Comparison of ENCODE assay signal across 8 mouse cellular contexts in genomic region chr2:118549507-118550473, GRCm38 (mm10). TPM values are rescaled to one million over a fixed set of nuclear protein-coding genes. Genes with fewer than 3 reads are reported as not detected.
DNase-seq lines count a peak whose midpoint lies in the region; ATAC-seq and TF ChIP-seq lines count a peak whose summit lies in the region.

TSS of gene Bmf (minus strand) at chr2:118549687.

- H3K4me2 ChIP-seq in forebrain, embryonic 16.5 days (ENCODE audit: low read length): peak within 1 kb of the TSS; percentile 91
- H3K4me2 ChIP-seq in neural tube, embryonic 14.5 days (ENCODE audit: low read depth, low read length): peak within 1 kb of the TSS; percentile 95

- peak; percentile 89 for ATAC-seq in forebrain, embryonic 16.5 days
- ATAC-seq in neural tube, embryonic 14.5 days (ENCODE audit: low read depth): peak; percentile 93

- no peaks in the 10 kb centered on the region for H3K9me3 ChIP-seq in ES-E14 (ENCODE audit: control insufficient read depth, insufficient read depth, low read depth, low read length)
- no peaks in the 10 kb centered on the region; the same call in 1 of the 2 replicates for H3K9me3 ChIP-seq in forebrain, embryonic 16.5 days (ENCODE audit: control insufficient read depth, low read length)
- H3K9me3 ChIP-seq in neural tube, embryonic 14.5 days (ENCODE audit: control insufficient read depth, low read length): no peaks in the 10 kb centered on the region

- WGBS in cerebellum, adult 2 months: 2% methylated on average over 45 of the region's 45 CpGs
- WGBS in forebrain, embryonic 16.5 days: under 1% methylated on average over 45 of the region's 45 CpGs
- WGBS in neural tube, embryonic 14.5 days: 1% methylated on average over 45 of the region's 45 CpGs

- intact Hi-C loops in heart, postnatal 25 days (cut with DNase I): loop anchor here (5.0 kb wide), 1 partner anchor 37 kb away; no protein-coding TSS in a partner anchor

- TF ChIP-seq CTCF in cerebellum, adult 2 months (IDR thresholded peaks at IDR 0.05; ENCODE audit: borderline replicate concordance, insufficient read depth, low read depth, low read length): no peak
- no peak for TF ChIP-seq CTCF in testis, adult 2 months (IDR thresholded peaks at IDR 0.05; ENCODE audit: control insufficient read depth, insufficient read depth, insufficient replicate concordance, low read depth, low read length)

- H3K4me1 ChIP-seq in ES-E14 (ENCODE audit: control insufficient read depth in 2 of 2, insufficient read depth in 2 of 2, low read length in 2 of 2, poor library complexity in 1 of 2): peaks cover 14 to 41% of the 10 kb centered on the region in 2 experiments; a peak in 3 of 4 replicates
- H3K4me1 ChIP-seq in cerebellum, adult 2 months (ENCODE audit: control insufficient read depth, insufficient read depth, low read length): peaks cover 31% of the 10 kb centered on the region
- H3K4me1 ChIP-seq in forebrain, embryonic 16.5 days (replicated peaks; ENCODE audit: control insufficient read depth, insufficient read depth, low read length): peaks cover 37% of the 10 kb centered on the region
- peaks cover 21% of the 10 kb centered on the region for H3K4me1 ChIP-seq in neural tube, embryonic 14.5 days (ENCODE audit: control insufficient read depth, insufficient read depth, low read length)
- peaks cover 11% of the 10 kb centered on the region for H3K4me1 ChIP-seq in testis, adult 2 months (ENCODE audit: control insufficient read depth, insufficient read depth, low read length)

- H3K4me3 ChIP-seq in ES-E14 (ENCODE audit: insufficient read depth in 1 of 2, low read depth in 1 of 2, low read length in 2 of 2, poor library complexity in 1 of 2, severe bottlenecking in 1 of 2): peak within 1 kb of the TSS; percentile 82 to 93
- H3K4me3 ChIP-seq in cerebellum, adult 2 months (replicated peaks; ENCODE audit: insufficient read depth, low read depth, low read length): peak within 1 kb of the TSS; percentile 72
- H3K4me3 ChIP-seq in forebrain, embryonic 16.5 days (replicated peaks; ENCODE audit: low read length): peak within 1 kb of the TSS; percentile 76
- peak within 1 kb of the TSS; percentile 80 for H3K4me3 ChIP-seq in neural tube, embryonic 14.5 days (ENCODE audit: low read depth, low read length)
- H3K4me3 ChIP-seq in testis, adult 2 months (ENCODE audit: control insufficient read depth, low read depth, low read length): peak within 1 kb of the TSS; percentile 73

- peak; percentile 59 for TF ChIP-seq POLR2A in cerebellum, adult 2 months (IDR thresholded peaks at IDR 0.05; ENCODE audit: borderline replicate concordance, insufficient read depth, low read length)
- no peak for TF ChIP-seq POLR2A in testis, adult 2 months (IDR thresholded peaks at IDR 0.05; ENCODE audit: control insufficient read depth, low read depth, low read length)

- peak; percentile 97 for DNase-seq in ES-E14 (ENCODE audit: low read depth, low spot score)
- DNase-seq in cerebellum, adult 2 months: peak; percentile 99
- peak; percentile 98 for DNase-seq in heart, postnatal 25 days (ENCODE audit: low spot score)
- DNase-seq in layer of hippocampus, adult 18-20 months (ENCODE audit: low spot score in 2 of 2): peak; percentile 87 to 95
- DNase-seq in lung, adult 18-20 months: peak; percentile 100

- H3K27ac ChIP-seq in ES-E14 (ENCODE audit: insufficient read depth, low read depth, low read length, poor library complexity, severe bottlenecking): no peak within 1 kb of the TSS
- 0 out of 2 replicates have a peak within 1 kb of the TSS, but pooled peaks have one; percentile 51 for H3K27ac ChIP-seq in cerebellum, adult 2 months (ENCODE audit: insufficient read depth, low read length)
- no peak within 1 kb of the TSS for H3K27ac ChIP-seq in forebrain, embryonic 16.5 days (ENCODE audit: low read length)
- no peak within 1 kb of the TSS for H3K27ac ChIP-seq in neural tube, embryonic 14.5 days (ENCODE audit: low read depth, low read length)
- no peak within 1 kb of the TSS for H3K27ac ChIP-seq in testis, adult 2 months (ENCODE audit: control insufficient read depth, insufficient read depth, low read depth, low read length)

- no peaks in the 10 kb centered on the region; the same call in 1 of the 2 replicates for H3K36me3 ChIP-seq in ES-E14 (ENCODE audit: control insufficient read depth, insufficient read depth, low read length, poor library complexity, severe bottlenecking)
- no peaks in the 10 kb centered on the region for H3K36me3 ChIP-seq in forebrain, embryonic 16.5 days (ENCODE audit: control insufficient read depth, insufficient read depth)
- no peaks in the 10 kb centered on the region for H3K36me3 ChIP-seq in neural tube, embryonic 14.5 days (ENCODE audit: control insufficient read depth, insufficient read depth, low read length)
- no peaks in the 10 kb centered on the region for H3K36me3 ChIP-seq in testis, adult 2 months (ENCODE audit: control insufficient read depth, insufficient read depth, low read length)

- no peaks in the 10 kb centered on the region for H3K27me3 ChIP-seq in cerebellum, adult 2 months (ENCODE audit: control insufficient read depth, insufficient read depth, low read length)
- H3K27me3 ChIP-seq in forebrain, embryonic 16.5 days (replicated peaks; ENCODE audit: control insufficient read depth, insufficient read depth, low read length): peaks cover 10% of the 10 kb centered on the region; the same call in 1 of the 2 replicates
- H3K27me3 ChIP-seq in neural tube, embryonic 14.5 days (ENCODE audit: control insufficient read depth, insufficient read depth, low read length): no peaks in the 10 kb centered on the region
- H3K27me3 ChIP-seq in testis, adult 2 months (ENCODE audit: control insufficient read depth, insufficient read depth, low read length): no peaks in the 10 kb centered on the region

- peak within 1 kb of the TSS; percentile 67 for H3K9ac ChIP-seq in ES-E14 (ENCODE audit: insufficient read depth, low read depth, low read length, poor library complexity, severe bottlenecking)
- H3K9ac ChIP-seq in forebrain, embryonic 16.5 days (replicated peaks; ENCODE audit: low read depth, low read length): peak within 1 kb of the TSS; percentile 77
- H3K9ac ChIP-seq in neural tube, embryonic 14.5 days (replicated peaks; ENCODE audit: low read depth, low read length): peak within 1 kb of the TSS; percentile 64

- in situ Hi-C loops in ES-E14 (cut with MboI; ENCODE audit: low sequenced_read_pairs in 2 of 2, unreplicated experiment in 2 of 2): no loop called here

TF ChIP-seq in ES-E14, 5 proteins besides CTCF, POLR2A, EP300 and RAD21:
- TF ChIP-seq CHD2 (IDR thresholded peaks at IDR 0.05; ENCODE audit: low read depth, low read length): 0 out of 2 replicates have a peak, but pooled peaks have one; percentile 13
- TF ChIP-seq MAFK (IDR thresholded peaks at IDR 0.05; ENCODE audit: insufficient read depth, low read depth, low read length): no peak
- no peak for TF ChIP-seq ZC3H11A (IDR thresholded peaks at IDR 0.05; ENCODE audit: borderline replicate concordance, low read depth, low read length)
- 0 out of 2 replicates have a peak, but pooled peaks have one; percentile 46 for TF ChIP-seq HCFC1 (IDR thresholded peaks at IDR 0.05; ENCODE audit: borderline replicate concordance, insufficient read depth, low read length)
- TF ChIP-seq ZNF384 (IDR thresholded peaks at IDR 0.05; ENCODE audit: low read depth, low read length): peak; percentile 49; the same call in 1 of the 2 replicates

RNA-seq across cellular contexts. Expression of gene Bmf, which starts in this region (rescaled TPM):
- 9.1 and 14.1 TPM in 2 replicates for total RNA-seq in ES-E14 (2012; rRNA removed)
- 8.6 and 9.2 TPM in 2 replicates for polyA plus RNA-seq in cerebellum, adult 2 months (2012; rRNA removed)
- polyA plus RNA-seq in forebrain, embryonic 16.5 days (2015; fragmentation: Nextera tagmentation; extraction: Ambion mirVana): 1.3 and 1.5 TPM in 2 replicates
- total RNA-seq in heart, postnatal 25 days (2021): 10 to 100 TPM in 1 of 2 experiments, 1 to 10 TPM in 1; 7.3 to 11.5 TPM
- total RNA-seq in layer of hippocampus, adult 18-20 months (2021): 1 to 10 TPM; 1.2 to 2.8 TPM
- polyA plus RNA-seq in neural tube, embryonic 14.5 days (2014; fragmentation: Nextera tagmentation; extraction: Ambion mirVana): 0.99 and 2.2 TPM in 2 replicates
- polyA plus RNA-seq in testis, adult 2 months (2012; rRNA removed): 0.84 and 0.88 TPM in 2 replicates
